Mouse (Mus musculus) CD4-positive, CD25-positive, alpha-beta regulatory T cell, adult 9 weeks (primary cell): ENCODE results near the gene Ms4a4a. TPM values are rescaled to one million over a fixed set of nuclear protein-coding genes. Genes with fewer than 3 reads are reported as not detected.

Experiments
- polyA plus RNA-seq: library from polyadenylated mRNA; unstranded; fragments of 100-300 nt; shearing (Covaris generic); gene quantifications from one replicate; pipeline ENCODE4 v1.2.1, GENCODE M21; 2017

Gene Ms4a4a
- 2.8 TPM for polyA plus RNA-seq

GRCm38 (mm10) chr19:11375273-11375672 lies at the start of gene Ms4a4a:
TSS of gene Ms4a4a (plus strand) at chr19:11375523.

GRCm38 (mm10) chr19:11335932-11336331 lies 39.4 kb upstream of the Ms4a4a start, which contains the start of gene Ms4a7:
TSS of gene Ms4a7 (minus strand) at chr19:11336146.

GRCm38 (mm10) chr19:11404527-11404926 lies 29.2 kb downstream of the Ms4a4a start, which contains the start of gene Ms4a4c:
TSS of gene Ms4a4c (plus strand) at chr19:11404770.

Other genes starting within 250 kb of the Ms4a4a start
- not detected for gene 1700017D01Rik, start 244.6 kb upstream of the Ms4a4a start, polyA plus RNA-seq
- not detected for gene 1700025F22Rik, start 210.2 kb upstream of the Ms4a4a start, polyA plus RNA-seq
- not detected for gene Ms4a13, start 178.8 kb upstream of the Ms4a4a start, polyA plus RNA-seq
- not detected for gene Ms4a12, start 143.1 kb upstream of the Ms4a4a start, polyA plus RNA-seq
- 1.3 TPM for gene Ms4a1, start 109.3 kb upstream of the Ms4a4a start, polyA plus RNA-seq
- gene Ms4a5, start 91.7 kb upstream of the Ms4a4a start, polyA plus RNA-seq: not detected
- gene Ms4a14, start 61.1 kb upstream of the Ms4a4a start, polyA plus RNA-seq: not detected
- 0.21 TPM for gene Ms4a7, start 39.4 kb upstream of the Ms4a4a start, polyA plus RNA-seq
- 100 TPM for gene Ms4a4c, start 29.2 kb downstream of the Ms4a4a start, polyA plus RNA-seq
- 3,877 TPM for gene Ms4a4b, start 68.0 kb downstream of the Ms4a4a start, polyA plus RNA-seq
- 18.1 TPM for gene Ms4a6c, start 93.8 kb downstream of the Ms4a4a start, polyA plus RNA-seq
- 394 TPM for gene Gm8369, start 110.4 kb downstream of the Ms4a4a start, polyA plus RNA-seq
- 1,105 TPM for gene Ms4a6b, start 141.0 kb downstream of the Ms4a4a start, polyA plus RNA-seq
- 3.6 TPM for gene Ms4a4d, start 161.3 kb downstream of the Ms4a4a start, polyA plus RNA-seq
- gene Ms4a6d, start 229.3 kb downstream of the Ms4a4a start, polyA plus RNA-seq: 11.4 TPM
- gene Ms4a2, start 248.2 kb downstream of the Ms4a4a start, polyA plus RNA-seq: 0.11 TPM